Mouse (Mus musculus): ENCODE measurements around the gene Mdh1b. TPM values are rescaled to one million over a fixed set of nuclear protein-coding genes. Genes with fewer than 3 reads are reported as not detected.

Mdh1b gene
- polyA plus RNA-seq, 1 experiment from 2014 or later: not detected

Other genes starting within 250 kb of the Mdh1b start
- gene Gm39653, start 114.3 kb downstream of the Mdh1b start, polyA plus RNA-seq (2015; fragmentation: Nextera tagmentation; extraction: Ambion mirVana): not detected in 2 replicates
- not detected in 2 replicates for gene Dytn, start 43.4 kb downstream of the Mdh1b start, polyA plus RNA-seq (2015; fragmentation: Nextera tagmentation; extraction: Ambion mirVana)
- 53.8 and 63.0 TPM in 2 replicates for gene Fastkd2, start 296 bp upstream of the Mdh1b start, polyA plus RNA-seq (2015; fragmentation: Nextera tagmentation; extraction: Ambion mirVana)
- gene 4933402D24Rik, start 38.9 kb upstream of the Mdh1b start, polyA plus RNA-seq (2015; fragmentation: Nextera tagmentation; extraction: Ambion mirVana): not detected in 2 replicates

Measured in liver, embryonic 13.5 days (tissue).